Mouse (Mus musculus): Measurements from ENCODE around the gene Timm13.

Gene Timm13

DNA sequence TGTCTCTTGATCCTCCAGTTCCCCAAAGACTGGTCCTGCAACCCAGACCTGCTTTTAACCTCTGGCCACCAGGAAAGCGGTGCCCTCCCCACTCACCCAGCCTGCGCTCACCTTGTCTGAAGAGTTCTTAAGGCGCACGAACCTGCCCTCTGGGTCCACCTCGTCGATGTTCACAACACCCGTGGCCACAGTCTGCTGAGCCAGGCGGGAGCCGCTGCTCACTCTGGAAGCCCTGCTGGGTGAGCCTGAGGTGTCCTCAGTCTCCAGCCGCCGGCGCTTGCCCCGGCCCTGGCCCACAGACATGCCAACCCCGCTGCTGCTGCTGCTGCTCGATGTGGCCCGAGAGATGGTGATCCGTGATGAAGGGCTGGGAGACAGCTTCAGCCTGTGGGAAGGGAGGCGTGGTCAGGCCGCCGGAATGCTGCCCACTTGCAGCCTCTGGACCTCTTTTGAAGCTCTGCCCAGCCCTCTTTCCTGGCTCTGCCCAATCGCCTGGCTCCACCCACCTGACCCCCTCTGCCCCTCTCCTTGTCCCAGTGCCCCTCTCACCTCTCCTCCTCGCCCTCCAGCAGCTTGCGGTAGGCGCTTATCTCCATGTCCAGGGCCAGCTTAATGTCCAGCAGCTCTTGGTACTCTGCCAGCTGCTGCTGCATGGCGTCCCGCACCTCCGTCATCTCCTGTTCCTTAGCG lies 3.4 kb upstream of the Timm13 start:
- DNase-seq, result peak; percentile 63

DNA sequence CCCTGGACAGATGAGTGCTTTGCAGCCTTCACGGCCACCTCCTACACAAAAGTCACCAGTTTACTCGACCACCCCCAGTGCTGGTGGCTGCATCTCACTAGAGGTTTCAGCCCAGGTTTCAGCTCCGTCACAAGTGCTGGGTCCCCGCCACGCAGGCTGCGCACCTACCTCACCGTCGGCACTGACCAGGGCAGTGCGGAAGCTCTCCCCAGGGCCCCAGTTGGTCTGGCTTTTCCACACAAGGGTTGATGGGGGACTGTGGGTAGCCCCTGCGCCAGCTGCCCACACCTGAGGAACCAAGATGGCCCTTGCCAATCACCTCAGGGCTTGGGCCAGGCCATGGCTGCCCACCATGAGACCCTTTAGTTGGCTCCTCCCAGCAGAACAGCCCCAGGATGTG lies 2.5 kb upstream of the Timm13 start:
- peak; percentile 68 for DNase-seq

DNA sequence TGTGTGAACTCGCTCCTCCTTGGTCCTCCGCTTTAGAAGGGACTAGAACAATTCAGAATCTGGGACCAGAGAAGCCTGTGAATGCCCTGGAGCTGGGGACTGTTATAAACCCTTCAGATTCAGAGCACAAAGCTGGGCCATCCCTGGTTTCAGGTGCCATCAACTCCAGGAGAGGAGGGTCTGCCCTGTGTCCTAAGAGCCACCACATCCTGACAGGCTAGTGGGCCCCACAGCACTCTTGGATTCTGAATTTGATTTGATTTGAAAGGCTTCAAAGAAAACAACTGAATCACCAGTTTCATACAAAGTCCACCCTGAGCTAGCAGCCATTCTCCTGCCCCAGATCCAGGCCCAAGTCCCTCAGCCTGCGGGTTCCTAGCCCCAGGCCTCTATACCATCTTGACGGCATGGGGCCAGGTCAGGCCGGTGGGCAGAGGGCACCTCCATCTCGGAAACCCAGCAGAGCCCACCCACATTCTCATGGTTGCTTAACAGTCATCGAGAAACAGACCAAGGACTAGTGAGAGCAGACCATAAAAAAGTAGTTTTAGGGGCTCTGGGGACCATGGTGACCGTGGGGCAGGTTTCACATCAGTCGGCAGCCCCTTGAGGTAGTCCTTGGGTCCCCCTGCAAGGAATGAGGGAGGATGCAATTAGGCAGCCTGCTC lies 1.6 kb upstream of the Timm13 start:
- no peak for DNase-seq

DNA sequence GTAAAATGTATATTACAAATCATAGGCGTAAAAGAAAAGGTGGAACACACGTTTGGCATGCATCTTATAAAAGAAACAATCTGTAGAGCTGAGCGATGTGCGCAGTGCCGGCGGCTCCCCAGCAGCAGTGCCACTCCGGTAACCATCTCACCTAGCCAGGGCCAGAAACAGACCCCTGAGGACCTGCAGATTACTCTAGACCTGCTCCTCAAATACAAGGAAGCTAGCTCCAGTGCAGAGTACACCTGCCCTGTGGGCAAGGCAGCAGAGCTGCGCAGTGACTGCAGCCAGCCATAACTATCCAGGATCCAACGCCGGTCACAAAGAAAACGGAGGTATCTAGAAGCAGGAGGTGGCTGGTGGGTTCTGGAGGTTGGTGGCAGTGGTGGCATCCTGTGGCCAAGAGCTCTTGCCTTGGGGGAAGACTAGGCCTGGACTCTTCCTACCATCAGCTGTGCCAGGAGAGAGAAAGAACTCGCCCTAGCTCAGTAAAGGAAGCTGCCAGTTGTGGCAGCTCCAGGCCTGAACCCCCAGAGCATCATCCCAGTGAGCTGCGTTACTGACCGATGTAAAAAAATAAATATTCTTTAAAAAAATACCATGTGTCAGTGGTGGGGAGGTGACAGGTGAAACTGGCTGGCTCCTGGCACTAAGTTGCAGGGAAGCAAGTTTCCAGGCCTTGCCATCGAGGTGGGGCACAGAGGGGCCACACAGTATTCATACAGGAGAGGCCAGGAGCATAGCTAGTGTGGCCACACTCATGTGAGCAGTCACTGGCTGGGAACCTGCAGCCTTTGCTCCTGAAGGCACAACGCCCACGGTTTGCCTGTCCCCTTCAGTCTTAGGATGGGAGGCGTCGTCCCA lies 872 bp upstream of the Timm13 start:
- peak; percentile 75 for DNase-seq

DNA sequence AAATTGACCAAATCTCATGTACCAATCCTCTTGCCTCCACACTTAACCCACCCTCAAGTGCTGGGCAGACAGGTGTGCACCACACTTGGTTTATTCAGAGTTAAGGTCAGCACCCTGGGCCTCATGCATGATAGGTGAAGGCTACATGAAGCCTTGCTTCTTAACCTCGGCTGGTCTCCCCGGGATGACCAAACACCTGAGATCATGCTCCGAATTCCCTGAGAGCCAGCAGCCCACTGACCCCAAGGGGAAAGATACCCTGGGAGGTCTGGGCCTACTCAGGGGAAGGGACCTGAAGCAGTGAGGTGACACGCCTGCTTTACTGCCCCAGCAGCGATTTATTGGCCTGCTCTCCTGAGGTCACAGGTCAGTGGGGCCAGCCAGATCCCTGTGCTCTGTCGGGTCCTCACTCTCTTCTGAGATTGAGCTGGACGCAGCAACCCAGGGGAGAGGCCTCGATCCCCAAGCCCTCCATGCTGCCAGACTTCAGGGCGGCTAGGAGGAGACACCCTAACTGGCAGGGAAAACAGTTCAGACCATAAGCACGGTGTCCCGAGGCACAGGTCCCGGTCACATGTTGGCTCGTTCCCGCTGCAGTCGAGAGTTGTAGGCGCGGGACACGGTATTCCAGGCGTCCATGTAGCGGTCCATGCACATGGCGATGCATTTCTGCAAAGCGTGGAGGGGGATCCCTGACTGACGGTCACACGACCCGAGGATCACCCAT lies 1.0 kb downstream of the Timm13 start:
- DNase-seq, result no peak

DNA sequence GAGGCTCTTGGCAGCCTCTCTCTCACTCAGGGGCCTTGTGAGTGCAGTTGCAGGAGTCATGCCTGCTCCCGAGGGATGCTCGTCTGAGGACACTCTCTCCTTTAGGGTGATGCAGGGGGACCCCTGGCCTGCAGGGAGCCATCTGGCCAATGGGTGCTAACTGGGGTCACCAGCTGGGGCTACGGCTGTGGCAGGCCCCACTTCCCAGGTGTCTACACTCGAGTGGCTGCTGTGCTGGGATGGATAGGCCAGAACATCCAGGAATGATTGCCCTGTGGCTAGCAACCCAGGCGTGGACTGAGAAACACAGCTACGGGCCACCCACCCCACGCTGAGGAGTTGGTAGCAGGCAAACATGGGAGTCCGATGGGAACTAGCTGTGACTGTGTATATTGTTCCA lies 1.7 kb downstream of the Timm13 start:
- peak; percentile 71 for DNase-seq

DNA sequence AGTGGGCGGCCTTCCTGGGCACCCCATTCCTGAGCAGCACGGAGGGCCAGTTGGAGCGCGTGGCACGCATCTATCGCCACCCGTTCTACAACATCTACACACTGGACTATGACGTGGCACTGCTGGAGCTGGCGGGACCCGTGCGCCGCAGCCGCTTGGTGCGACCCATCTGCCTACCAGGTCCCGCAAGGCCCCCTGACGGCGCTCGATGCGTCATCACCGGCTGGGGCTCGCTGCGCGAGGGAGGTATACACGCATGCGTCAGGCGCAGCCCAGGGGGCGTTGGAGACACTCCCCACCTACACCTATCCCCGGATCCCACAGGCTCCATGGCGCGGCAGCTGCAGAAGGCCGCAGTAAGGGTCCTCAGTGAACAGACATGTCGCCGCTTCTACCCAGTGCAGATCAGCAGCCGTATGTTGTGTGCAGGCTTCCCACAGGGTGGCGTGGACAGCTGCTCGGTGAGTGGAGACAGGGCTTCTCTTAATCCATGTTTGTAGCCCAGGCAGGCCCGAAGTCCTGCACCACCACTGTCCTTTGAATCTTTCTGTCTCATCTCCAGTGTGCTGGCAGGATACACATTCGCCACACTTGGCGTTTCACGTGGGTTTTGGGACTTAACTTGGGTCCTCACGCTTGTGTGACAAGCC lies 2.8 kb downstream of the Timm13 start:
- DNase-seq, result peak; percentile 64

DNA sequence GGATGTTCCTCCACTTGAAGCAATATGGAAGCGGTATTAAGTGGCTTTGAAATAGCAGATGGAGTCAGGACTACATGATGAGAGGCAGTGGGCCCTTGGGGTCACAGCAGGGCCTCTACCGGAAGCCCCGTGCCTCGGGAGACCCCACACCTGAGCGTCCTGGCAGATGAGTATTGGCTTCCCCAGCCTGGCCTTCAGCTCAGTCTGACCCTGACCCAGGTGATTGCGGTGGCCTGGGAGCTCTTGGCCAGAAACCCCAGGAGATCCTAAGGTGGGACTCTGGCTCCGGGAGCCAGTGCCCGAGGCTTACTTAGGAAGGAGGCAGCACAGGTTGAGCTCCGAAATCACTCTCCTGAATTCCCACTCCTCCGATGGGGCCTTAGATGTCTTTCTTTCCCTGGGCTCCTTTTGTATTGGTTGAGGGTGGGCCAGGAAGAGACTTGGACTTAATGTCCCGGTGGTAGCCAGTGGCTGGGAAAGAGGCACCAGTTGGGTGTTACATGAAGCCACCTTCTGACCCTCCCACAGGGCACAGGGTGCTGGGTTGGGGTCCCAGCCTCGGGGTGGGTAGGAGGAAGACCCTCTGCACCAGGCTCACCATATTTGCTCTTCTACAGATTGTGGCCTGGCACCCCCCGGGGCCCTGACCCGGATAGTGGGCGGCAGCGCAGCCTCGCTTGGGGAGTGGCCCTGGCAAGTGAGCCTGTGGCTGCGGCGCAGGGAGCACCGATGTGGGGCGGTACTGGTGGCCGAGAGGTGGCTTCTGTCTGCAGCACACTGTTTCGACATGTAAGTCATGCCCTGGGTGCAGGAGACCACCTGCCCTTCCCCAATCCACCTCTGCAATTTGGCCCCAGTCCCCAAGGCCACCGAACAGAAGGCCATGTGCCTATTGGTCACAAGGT lies 3.9 kb downstream of the Timm13 start:
- peak; percentile 50 for DNase-seq

DNA sequence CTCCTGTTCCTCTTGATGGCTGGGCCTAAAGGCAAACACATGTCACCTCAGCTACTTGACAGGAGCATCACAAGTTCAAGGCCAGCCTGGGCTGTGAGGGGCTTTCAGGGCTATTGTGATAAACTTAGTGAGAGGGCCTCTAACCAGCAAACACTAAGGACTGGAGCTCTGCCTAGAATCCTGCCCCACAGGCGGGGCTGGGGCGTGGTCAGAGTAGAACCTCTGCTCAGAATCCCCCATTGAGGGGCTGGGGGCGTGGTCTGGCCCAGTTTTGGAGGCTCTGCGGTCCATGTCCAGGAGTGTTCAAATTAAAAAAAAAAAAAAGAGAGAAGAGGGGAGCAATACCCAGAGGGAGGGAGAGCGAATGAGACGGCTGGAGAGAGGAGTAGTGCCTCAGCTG lies 5.1 kb downstream of the Timm13 start:
- DNase-seq, result no peak

DNA sequence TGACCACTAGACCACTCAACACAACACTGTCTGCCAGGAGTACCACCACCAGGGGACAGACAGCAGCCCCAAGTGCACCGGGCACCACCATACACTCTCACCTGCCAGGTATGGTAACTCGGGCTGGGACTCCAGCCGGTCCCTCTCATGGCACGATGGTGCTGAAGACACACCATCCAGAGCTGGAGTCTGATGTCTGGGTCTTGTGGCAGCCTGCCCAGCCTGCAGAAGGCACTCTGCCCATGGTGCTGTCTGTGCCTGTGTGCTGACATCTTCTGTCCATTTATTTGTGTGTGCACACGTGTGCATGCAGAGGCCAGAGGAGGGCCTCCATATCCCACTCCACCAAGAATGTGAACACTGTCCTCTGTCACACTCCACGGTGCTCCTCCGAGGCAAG lies 5.7 kb downstream of the Timm13 start:
- DNase-seq, result no peak

DNA sequence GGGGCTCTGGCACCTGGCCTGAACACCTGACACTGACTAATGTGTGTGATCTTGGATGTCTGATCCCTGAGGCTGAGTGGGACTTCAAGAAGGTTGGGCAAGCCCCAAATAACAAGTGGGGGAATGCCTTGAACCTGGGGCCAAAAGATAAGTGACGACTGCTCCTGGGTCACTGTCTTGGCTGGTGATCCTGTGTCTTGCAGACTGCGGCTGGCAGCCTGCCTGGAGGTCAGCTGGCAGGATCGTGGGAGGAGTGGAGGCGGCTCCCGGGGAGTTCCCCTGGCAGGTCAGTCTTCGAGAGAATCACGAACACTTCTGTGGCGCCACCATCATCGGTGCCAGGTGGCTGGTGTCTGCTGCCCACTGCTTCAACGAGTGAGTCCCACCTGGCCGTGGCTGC lies 13.6 kb downstream of the Timm13 start:
- DNase-seq, result peak; percentile 87

DNA sequence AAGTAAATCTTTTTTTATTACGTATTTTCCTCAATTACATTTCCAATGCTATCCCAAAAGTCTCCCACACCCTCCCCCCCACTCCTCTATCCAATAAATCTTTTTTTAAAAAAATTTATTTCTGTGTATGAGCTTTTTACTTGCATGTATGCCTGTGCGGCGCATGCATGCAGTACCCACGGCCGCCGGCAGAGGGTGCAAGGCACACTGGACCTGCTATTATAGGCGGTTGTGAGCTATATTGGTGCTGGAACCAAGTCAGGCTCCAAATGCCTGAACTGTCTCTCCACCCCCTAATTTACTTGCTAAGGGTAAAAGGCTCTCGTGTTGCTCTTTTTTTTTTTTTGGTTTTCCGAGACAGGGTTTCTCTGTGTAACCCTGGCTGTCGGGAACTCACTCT lies 19.5 kb downstream of the Timm13 start:
- peak; percentile 69 for DNase-seq

DNA sequence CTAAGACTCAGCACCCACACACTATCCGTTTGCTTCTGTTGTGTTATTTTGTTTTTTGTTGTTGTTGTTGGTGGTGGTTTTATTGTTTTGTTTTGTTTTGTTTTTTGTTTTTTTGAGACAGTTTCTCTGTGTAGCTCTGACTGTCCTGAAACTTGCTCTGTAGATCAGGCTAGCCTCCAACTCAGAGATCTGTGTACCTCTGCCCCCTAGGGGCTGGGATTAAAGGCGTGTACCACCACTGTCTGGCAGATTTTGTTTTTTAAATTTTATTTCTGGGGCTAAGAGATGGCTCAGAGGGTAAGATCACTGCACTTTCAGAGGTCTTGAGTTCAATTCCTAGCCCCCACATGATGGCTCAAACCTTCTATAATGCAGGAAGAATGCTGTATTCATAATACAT lies 19.9 kb downstream of the Timm13 start:
- DNase-seq, result no peak

DNA sequence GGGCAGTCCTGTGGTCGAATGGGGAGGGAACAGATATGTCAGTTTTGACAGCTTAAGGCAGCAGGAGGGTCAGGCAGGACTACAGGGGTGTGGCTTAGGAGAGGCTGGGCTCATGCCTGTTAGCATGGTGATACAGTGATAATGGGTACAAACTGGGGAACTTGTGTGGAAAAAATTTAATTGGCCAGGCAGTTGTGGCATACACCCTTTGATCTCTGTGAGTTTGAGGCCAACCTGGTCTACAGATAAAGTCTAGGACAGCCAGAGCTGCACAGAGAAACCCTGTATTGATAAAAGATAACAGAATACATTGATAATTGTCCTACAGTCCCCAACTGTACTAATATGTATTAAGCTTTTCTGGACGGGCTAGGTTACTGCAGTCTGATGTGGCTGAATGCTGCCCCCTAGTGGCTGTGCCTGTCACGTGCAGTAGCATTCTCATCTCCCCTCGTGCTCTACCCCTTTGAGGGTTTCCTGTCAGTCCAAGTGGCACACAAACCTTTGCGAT lies 20.6 kb downstream of the Timm13 start:
- peak; percentile 65 for DNase-seq

DNA sequence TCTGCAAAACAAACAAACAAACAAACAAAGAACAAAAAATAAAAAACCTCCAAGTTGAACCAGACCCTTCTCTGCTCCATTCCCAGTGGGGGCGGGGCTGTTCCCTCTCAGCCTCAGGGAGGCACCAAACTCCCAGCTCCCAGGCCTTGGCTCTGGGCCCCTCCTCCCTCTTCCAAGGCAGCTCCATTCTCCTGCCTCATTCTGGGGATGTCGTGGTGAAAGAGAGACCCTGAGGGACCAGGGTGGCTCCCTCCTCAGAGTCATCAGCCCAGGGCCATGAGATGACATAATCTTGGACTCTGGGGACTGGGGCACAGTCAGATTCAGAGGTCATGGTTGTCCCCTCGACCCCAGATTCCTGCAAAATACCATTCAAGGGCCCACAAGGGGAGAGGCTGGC lies 24.2 kb downstream of the Timm13 start:
- no peak for DNase-seq

DNA sequence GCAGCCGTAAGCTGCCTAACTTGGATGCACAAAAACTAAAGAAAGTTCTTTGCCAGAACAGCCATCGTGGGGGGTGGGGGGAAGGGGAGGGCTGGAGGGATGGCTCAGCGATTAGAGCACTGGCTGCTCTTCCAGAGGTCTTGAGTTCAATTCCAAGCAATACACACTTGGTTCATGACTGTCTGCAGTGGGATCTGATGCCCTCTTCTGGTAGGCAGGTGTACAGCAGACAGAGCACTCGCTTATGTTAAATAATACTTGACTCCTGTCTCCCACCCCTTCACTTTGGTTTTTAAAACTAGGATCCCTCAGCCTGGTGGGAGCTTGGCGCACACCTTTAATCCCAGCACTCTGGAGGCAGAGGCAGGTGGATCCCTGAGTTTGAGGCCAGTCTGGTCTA lies 24.7 kb downstream of the Timm13 start:
- peak; percentile 66 for DNase-seq

DNA sequence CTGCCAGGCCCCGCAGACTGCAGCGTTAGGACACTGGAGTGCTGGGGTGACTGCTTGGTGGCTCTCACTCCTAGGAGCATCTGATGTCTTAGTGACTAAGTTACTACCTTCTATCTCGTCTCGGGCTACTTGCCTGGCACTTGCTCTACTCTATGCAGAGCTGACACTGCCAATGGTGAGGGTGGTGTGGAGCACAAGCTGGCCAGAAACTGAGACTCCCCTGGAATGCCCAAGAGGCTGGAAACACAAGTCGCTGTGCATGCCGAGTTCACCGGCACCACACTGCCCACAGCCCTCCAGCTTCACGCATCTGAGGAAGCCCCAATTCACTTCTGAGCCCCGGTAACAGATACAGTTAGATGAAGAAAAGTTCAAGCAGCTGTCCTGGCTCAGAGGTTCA lies 26.7 kb downstream of the Timm13 start:
- DNase-seq, result no peak

DNA sequence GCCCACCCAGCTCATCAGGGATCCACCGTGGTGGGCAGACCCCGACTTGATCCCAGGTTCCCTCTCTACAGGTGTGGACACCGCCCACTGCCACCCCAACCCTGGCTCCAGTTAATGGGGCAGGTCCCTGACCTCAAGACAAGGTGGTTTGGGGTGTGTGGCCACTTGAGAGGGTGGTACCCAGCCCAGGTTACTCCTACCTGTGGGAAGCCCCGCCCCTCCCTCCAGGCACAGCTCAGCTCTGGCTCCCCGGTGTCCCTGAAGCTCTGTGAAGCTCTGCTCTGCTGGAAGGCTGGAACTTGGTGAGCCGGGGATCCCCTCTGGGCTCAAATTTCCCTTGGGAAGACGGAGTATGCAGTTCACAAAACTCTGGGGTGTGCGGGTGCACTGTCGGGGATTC lies 29.2 kb downstream of the Timm13 start, which contains the start of gene Tmprss9:
Tmprss9 (plus strand) TSS at position 268 of the 400 bp plus-strand sequence.
- no peak for DNase-seq

DNA sequence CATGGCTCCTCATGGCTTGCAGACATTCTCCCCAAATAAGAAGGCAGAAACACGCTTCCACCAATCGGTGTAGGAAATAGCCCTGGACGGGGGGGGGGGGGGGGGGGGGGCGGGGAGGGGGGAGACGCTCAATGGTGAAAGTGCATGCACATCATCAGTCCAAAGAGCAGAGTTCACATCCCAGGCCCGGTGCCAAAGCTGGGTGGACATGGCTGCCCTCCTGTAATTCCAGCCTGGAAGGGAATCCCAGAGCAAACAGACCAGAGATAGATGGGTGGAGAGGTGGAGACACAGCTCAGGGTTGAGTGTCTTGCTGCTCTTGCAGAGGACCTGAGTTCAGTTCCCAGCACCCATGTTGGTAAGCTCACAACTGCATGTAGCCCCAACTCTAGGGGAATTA lies 29.8 kb downstream of the Timm13 start:
- no peak for DNase-seq

DNA sequence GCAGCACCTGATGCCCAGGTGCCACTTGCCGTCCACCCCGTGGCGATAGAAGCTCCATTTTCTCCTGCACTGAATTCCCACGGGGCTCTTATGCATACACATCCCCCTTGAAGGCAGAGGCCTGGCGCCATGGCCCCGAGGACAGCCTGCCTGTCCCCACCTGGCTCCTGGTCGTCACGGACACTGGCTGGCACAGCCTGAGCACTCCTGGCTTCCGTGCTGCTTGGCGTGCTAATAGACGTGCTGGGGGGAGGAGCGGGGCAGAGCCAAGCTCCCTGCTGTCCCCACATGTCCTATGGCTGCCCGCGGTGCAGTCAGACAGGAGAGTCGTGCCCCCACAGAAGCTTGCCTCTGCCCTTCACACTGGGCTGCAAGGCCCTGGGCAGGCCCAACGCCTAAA lies 36.3 kb downstream of the Timm13 start:
- peak; percentile 92 for DNase-seq

DNA sequence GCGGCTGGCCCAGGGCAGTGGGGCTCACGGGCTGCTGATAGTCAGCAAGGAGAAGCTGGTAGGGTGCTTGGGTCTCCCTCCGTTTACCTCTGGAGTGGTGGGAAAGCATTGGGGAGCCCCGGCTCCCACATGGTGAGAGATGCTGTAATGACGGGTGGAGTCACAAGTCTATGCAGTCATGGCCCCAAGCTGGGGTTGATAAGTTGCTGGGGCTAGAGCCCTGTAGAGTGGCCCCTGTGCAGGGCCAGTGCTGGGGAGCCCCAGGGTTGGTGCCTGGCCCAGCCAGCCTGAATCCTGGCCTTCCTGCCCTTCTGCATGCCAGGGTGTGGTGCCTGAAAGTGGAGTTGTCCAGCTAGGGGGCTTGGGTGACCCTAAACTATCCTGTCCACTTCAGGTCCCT lies 38.5 kb downstream of the Timm13 start:
- DNase-seq, result no peak

Data from cerebellum, adult 9-11 months (tissue).